In the genomic region with DNA sequence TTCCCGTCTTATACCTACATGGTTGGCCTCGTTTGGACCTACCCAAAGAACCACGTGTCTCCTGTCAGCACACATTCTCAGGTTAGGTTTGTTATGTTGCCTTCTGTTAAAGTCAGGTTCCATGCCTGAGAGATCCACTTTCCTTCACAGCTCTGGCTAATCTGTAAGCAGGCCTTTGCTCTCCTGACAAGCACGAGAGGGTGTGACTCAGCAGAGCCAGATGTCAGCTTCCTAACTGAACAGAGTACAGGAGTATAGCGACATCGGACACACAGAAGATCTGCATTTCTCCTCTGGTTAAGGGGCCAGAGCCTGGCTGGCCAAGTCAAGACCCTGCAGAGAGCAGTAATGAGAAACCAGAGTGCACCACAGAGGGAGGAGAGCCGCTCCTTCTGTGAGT, we compare ENCODE assay signal across 9 mouse cellular contexts. TPM values are rescaled to one million over a fixed set of nuclear protein-coding genes. Genes with fewer than 3 reads are reported as not detected.
DNase-seq lines count a peak whose midpoint lies in the region; ATAC-seq and TF ChIP-seq lines count a peak whose summit lies in the region.
"Had no signal": no experiment of that assay in that cellular context is flagged by ENCODE, and none has a peak within 500 bp of the region (broad histone marks: within the 10 kb centered on the region; RNA-seq: fewer than 3 reads in every experiment).

No protein-coding gene starts in this region.

- no peak for TF ChIP-seq POLR2A in ES-Bruce4 (IDR thresholded peaks at IDR 0.05; ENCODE audit: insufficient read depth, low read length)

- TF ChIP-seq CTCF in ES-Bruce4 (IDR thresholded peaks at IDR 0.05; ENCODE audit: low read depth, low read length): no peak

- peak overlapping the region; percentile 39; the same call in 1 of the 2 replicates for H3K9ac ChIP-seq in heart, embryonic 12.5 days
- no peak overlapping the region for H3K9ac ChIP-seq in ES-Bruce4 (ENCODE audit: low read depth, poor library complexity, severe bottlenecking)
- no peak overlapping the region for H3K9ac ChIP-seq in embryonic facial prominence, embryonic 15.5 days
- H3K9ac ChIP-seq in liver, embryonic 16.5 days (ENCODE audit: low read depth, low read length): no peak overlapping the region

- TF ChIP-seq EP300 in ES-Bruce4 (IDR thresholded peaks at IDR 0.05; ENCODE audit: insufficient read depth, low read depth, low read length): no peak

- H3K27ac ChIP-seq in heart, embryonic 12.5 days (ENCODE audit: poor library complexity, severe bottlenecking): no peak overlapping the region; the same call in 1 of the 2 replicates
- no peak overlapping the region for H3K27ac ChIP-seq in ES-Bruce4 (ENCODE audit: insufficient read depth, low read length)
- no peak overlapping the region for H3K27ac ChIP-seq in embryonic facial prominence, embryonic 15.5 days (replicated peaks)
- no peak overlapping the region for H3K27ac ChIP-seq in liver, embryonic 16.5 days (ENCODE audit: low read length)

- H3K27me3 ChIP-seq in heart, embryonic 12.5 days (replicated peaks): no peaks in the 10 kb centered on the region
- H3K27me3 ChIP-seq in ES-Bruce4 (ENCODE audit: control insufficient read depth, insufficient read depth, low read length, poor library complexity, severe bottlenecking): no peaks in the 10 kb centered on the region
- H3K27me3 ChIP-seq in embryonic facial prominence, embryonic 15.5 days: no peaks in the 10 kb centered on the region
- no peaks in the 10 kb centered on the region for H3K27me3 ChIP-seq in liver, embryonic 16.5 days (ENCODE audit: control insufficient read depth, insufficient read depth, low read depth, low read length)

- peak overlapping the region; percentile 66 for H3K4me2 ChIP-seq in heart, embryonic 12.5 days
- H3K4me2 ChIP-seq in embryonic facial prominence, embryonic 15.5 days (replicated peaks): peak overlapping the region; percentile 48
- peak overlapping the region; percentile 50 for H3K4me2 ChIP-seq in liver, embryonic 16.5 days (ENCODE audit: low read depth, low read length)

- peak overlapping the region; percentile 34 for H3K4me3 ChIP-seq in heart, embryonic 12.5 days
- peak overlapping the region; percentile 56 for H3K4me3 ChIP-seq in ES-Bruce4 (ENCODE audit: low read depth, low read length)
- H3K4me3 ChIP-seq in embryonic facial prominence, embryonic 15.5 days (replicated peaks): peak overlapping the region; percentile 31
- peak overlapping the region; percentile 33 for H3K4me3 ChIP-seq in liver, embryonic 16.5 days (ENCODE audit: low read depth, low read length)

- no peaks in the 10 kb centered on the region for H3K9me3 ChIP-seq in heart, embryonic 12.5 days (replicated peaks)
- no peaks in the 10 kb centered on the region for H3K9me3 ChIP-seq in ES-Bruce4 (replicated peaks; ENCODE audit: control insufficient read depth, insufficient read depth, low read length, poor library complexity, severe bottlenecking)
- H3K9me3 ChIP-seq in embryonic facial prominence, embryonic 15.5 days (replicated peaks): no peaks in the 10 kb centered on the region
- H3K9me3 ChIP-seq in liver, embryonic 16.5 days (replicated peaks; ENCODE audit: control insufficient read depth, low read length): no peaks in the 10 kb centered on the region

- DNase-seq in heart, adult 9 months (ENCODE audit: low spot score in 2 of 2): no peak
- DNase-seq in right cerebral cortex, postnatal 14 days: no peak
- no peak for DNase-seq in ovary, postnatal 10 days (ENCODE audit: low spot score)
- no peak for DNase-seq in left cerebral cortex, adult 8-10 months (ENCODE audit: low spot score in 2 of 2)
- DNase-seq: cerebellum, adult 8-10 months had no signal

- ATAC-seq in heart, embryonic 12.5 days (ENCODE audit: insufficient number of reproducible peaks, low FRiP score): no peak
- ATAC-seq in embryonic facial prominence, embryonic 15.5 days (ENCODE audit: insufficient number of reproducible peaks, low FRiP score, low TSS enrichment, low read depth): no peak
- no peak for ATAC-seq in liver, embryonic 16.5 days (ENCODE audit: low read depth)

- WGBS in heart, embryonic 12.5 days: 28% methylated on average over 7 of the region's 7 CpGs
- WGBS in embryonic facial prominence, embryonic 15.5 days: 57% methylated on average over 7 of the region's 7 CpGs
- WGBS in liver, embryonic 16.5 days (ENCODE audit: insufficient replicate concordance): 32% methylated on average over 7 of the region's 7 CpGs

- H3K4me1 ChIP-seq in heart, embryonic 12.5 days (replicated peaks): peaks cover 19% of the 10 kb centered on the region
- H3K4me1 ChIP-seq in ES-Bruce4 (ENCODE audit: control insufficient read depth, insufficient read depth, low read length): no peaks in the 10 kb centered on the region
- H3K4me1 ChIP-seq in embryonic facial prominence, embryonic 15.5 days: no peaks in the 10 kb centered on the region
- H3K4me1 ChIP-seq in liver, embryonic 16.5 days (ENCODE audit: control insufficient read depth, low read depth, low read length): peaks cover 2% of the 10 kb centered on the region

- no peaks in the 10 kb centered on the region for H3K36me3 ChIP-seq in heart, embryonic 12.5 days
- no peaks in the 10 kb centered on the region for H3K36me3 ChIP-seq in ES-Bruce4 (ENCODE audit: control insufficient read depth, insufficient read depth, low read length, poor library complexity, severe bottlenecking)
- no peaks in the 10 kb centered on the region for H3K36me3 ChIP-seq in embryonic facial prominence, embryonic 15.5 days
- no peaks in the 10 kb centered on the region for H3K36me3 ChIP-seq in liver, embryonic 16.5 days (ENCODE audit: control insufficient read depth, insufficient read depth)

RNA-seq across cellular contexts. Expression of gene Esrrb, which starts 55.9 kb away (rescaled TPM):
- 2.8 and 3.5 TPM in 2 replicates for polyA plus RNA-seq in heart, embryonic 12.5 days (2016; fragmentation: Nextera tagmentation; extraction: Ambion mirVana)
- polyA plus RNA-seq in ES-Bruce4 (2011; ENCODE audit: insufficient read depth, insufficient read length, low read depth, missing spikeins): 149 and 152 TPM in 2 replicates
- polyA plus RNA-seq in embryonic facial prominence, embryonic 15.5 days (2015; fragmentation: Nextera tagmentation; extraction: Ambion mirVana): 0.34 and 0.44 TPM in 2 replicates
- 0.08 and 0.09 TPM in 2 replicates for polyA plus RNA-seq in liver, embryonic 16.5 days (2015; fragmentation: Nextera tagmentation; extraction: Ambion mirVana)
- total RNA-seq in left cerebral cortex, adult 8-10 months (2022): 1 to 10 TPM; 1.6 to 2.3 (median 1.8) TPM

Comparison
In these comparisons a context has a peak if more than half of its experiments do, and no peak if none do; other contexts are left out.
1. RNA of gene Esrrb, which starts 55.9 kb away (polyA plus RNA-seq): 149 to 152 TPM in ES-Bruce4; 2.8 to 3.5 TPM in heart, embryonic 12.5 days, 0.34 to 0.44 TPM in embryonic facial prominence, embryonic 15.5 days and 0.08 to 0.09 TPM in liver, embryonic 16.5 days; every median in the first group is over 10 times any median in the second.
2. Peak in every context shown above with its lines, with median percentiles within 50 percentile points of each other: H3K4me2 ChIP-seq and H3K4me3 ChIP-seq.